Mouse (Mus musculus): ENCODE data around the gene Rb1. TPM values are rescaled to one million over a fixed set of nuclear protein-coding genes. Genes with fewer than 3 reads are reported as not detected.

The Rb1 gene
- 70.8 TPM for polyA plus RNA-seq (2017; shearing (Covaris generic))

GRCm38 (mm10) chr14:73325456-73326381 lies at the start of gene Rb1:
Rb1 (minus strand) TSS chr14:73325822.

GRCm38 (mm10) chr14:73237848-73238321 lies 87.7 kb downstream of the Rb1 start, which contains the start of gene Lpar6:
Lpar6 (plus strand) TSS chr14:73237895.

Other genes starting within 250 kb of the Rb1 start
- gene Rcbtb2, start 202.8 kb downstream of the Rb1 start, polyA plus RNA-seq (2017; shearing (Covaris generic)): 71.5 TPM
- 12.9 TPM for gene Lpar6, start 87.9 kb downstream of the Rb1 start, polyA plus RNA-seq (2017; shearing (Covaris generic))
- gene Itm2b, start 59.5 kb upstream of the Rb1 start, polyA plus RNA-seq (2017; shearing (Covaris generic)): 1,239 TPM
- 69.0 TPM for gene Med4, start 184.2 kb upstream of the Rb1 start, polyA plus RNA-seq (2017; shearing (Covaris generic))
- 53.7 TPM for gene Sucla2, start 199.5 kb upstream of the Rb1 start, polyA plus RNA-seq (2017; shearing (Covaris generic))
- gene Nudt15, start 222.4 kb upstream of the Rb1 start, polyA plus RNA-seq (2017; shearing (Covaris generic)): 7.2 TPM